Comparison of ENCODE assay signal across 9 mouse cellular contexts in genomic region chr1:119348456-119349208, GRCm38 (mm10).
DNase-seq lines count a peak whose midpoint lies in the region; ATAC-seq and TF ChIP-seq lines count a peak whose summit lies in the region.
"Had no signal": no experiment of that assay in that cellular context is flagged by ENCODE, and none has a peak within 500 bp of the region (broad histone marks: within the 10 kb centered on the region; RNA-seq: fewer than 3 reads in every experiment).

No protein-coding gene starts in this region.

- no peak for TF ChIP-seq CTCF in lung, embryonic 14.5 days (IDR thresholded peaks at IDR 0.05; ENCODE audit: low read depth)

- no peak overlapping the region for H3K4me3 ChIP-seq in lung, embryonic 14.5 days (ENCODE audit: low read depth, low read length)
- no peak overlapping the region for H3K4me3 ChIP-seq in embryonic facial prominence, embryonic 13.5 days
- no peak overlapping the region for H3K4me3 ChIP-seq in hindbrain, embryonic 14.5 days (replicated peaks; ENCODE audit: low read length)
- H3K4me3 ChIP-seq in neural tube, embryonic 13.5 days, result no peak overlapping the region
- H3K4me3 ChIP-seq: liver, embryonic 15.5 days had no signal

- H3K4me2 ChIP-seq in lung, embryonic 14.5 days, result no peak overlapping the region
- peak overlapping the region; percentile 36 for H3K4me2 ChIP-seq in embryonic facial prominence, embryonic 13.5 days
- H3K4me2 ChIP-seq in hindbrain, embryonic 14.5 days (replicated peaks), result no peak overlapping the region
- no peak overlapping the region for H3K4me2 ChIP-seq in neural tube, embryonic 13.5 days
- H3K4me2 ChIP-seq: liver, embryonic 15.5 days had no signal

- no peaks in the 10 kb centered on the region for H3K9me3 ChIP-seq in lung, embryonic 14.5 days (ENCODE audit: low read depth, low read length)
- no peaks in the 10 kb centered on the region for H3K9me3 ChIP-seq in embryonic facial prominence, embryonic 13.5 days
- H3K9me3 ChIP-seq in hindbrain, embryonic 14.5 days (ENCODE audit: control insufficient read depth, low read length), result no peaks in the 10 kb centered on the region
- peaks cover 7% of the 10 kb centered on the region for H3K9me3 ChIP-seq in neural tube, embryonic 13.5 days
- H3K9me3 ChIP-seq: liver, embryonic 15.5 days had no signal

- DNase-seq in lung, embryonic 14.5 days, result peak; percentile 43
- no peak for DNase-seq in lung, postnatal 36 days
- no peak for DNase-seq in hindbrain, embryonic 14.5 days (ENCODE audit: low spot score)
- DNase-seq in adrenal gland, postnatal 4 days (ENCODE audit: low spot score in 2 of 2), result no peak
- no peak for DNase-seq in gastrocnemius, postnatal 4 days (ENCODE audit: low spot score in 2 of 2)
- DNase-seq: cerebellum, adult 9-10 months had no signal

- H3K27me3 ChIP-seq in lung, embryonic 14.5 days (ENCODE audit: insufficient read depth, low read length), result no peaks in the 10 kb centered on the region
- no peaks in the 10 kb centered on the region for H3K27me3 ChIP-seq in embryonic facial prominence, embryonic 13.5 days
- no peaks in the 10 kb centered on the region for H3K27me3 ChIP-seq in hindbrain, embryonic 14.5 days (ENCODE audit: control insufficient read depth, insufficient read depth, low read length)
- H3K27me3 ChIP-seq in neural tube, embryonic 13.5 days, result no peaks in the 10 kb centered on the region
- H3K27me3 ChIP-seq: liver, embryonic 15.5 days had no signal

- H3K4me1 ChIP-seq in lung, embryonic 14.5 days (ENCODE audit: insufficient read depth), result no peaks in the 10 kb centered on the region
- peaks cover 14% of the 10 kb centered on the region for H3K4me1 ChIP-seq in embryonic facial prominence, embryonic 13.5 days
- H3K4me1 ChIP-seq in hindbrain, embryonic 14.5 days (replicated peaks; ENCODE audit: control insufficient read depth, insufficient read depth, low read length), result peaks cover 5% of the 10 kb centered on the region; the same call in 1 of the 2 replicates
- 0 out of 2 replicates have a peak, but pooled peaks cover 11% of the 10 kb centered on the region for H3K4me1 ChIP-seq in neural tube, embryonic 13.5 days (replicated peaks)
- H3K4me1 ChIP-seq: liver, embryonic 15.5 days had no signal

- H3K27ac ChIP-seq in lung, embryonic 14.5 days (ENCODE audit: low read depth), result no peak overlapping the region
- peak overlapping the region; percentile 79 for H3K27ac ChIP-seq in embryonic facial prominence, embryonic 13.5 days
- no peak overlapping the region for H3K27ac ChIP-seq in hindbrain, embryonic 14.5 days
- no peak overlapping the region for H3K27ac ChIP-seq in neural tube, embryonic 13.5 days (replicated peaks)
- H3K27ac ChIP-seq: liver, embryonic 15.5 days had no signal

- ATAC-seq in lung, embryonic 14.5 days (ENCODE audit: insufficient read depth), result peak; percentile 65; the same call in 1 of the 2 replicates
- no peak for ATAC-seq in embryonic facial prominence, embryonic 13.5 days (ENCODE audit: insufficient number of reproducible peaks, insufficient read depth, low FRiP score, low TSS enrichment, low read depth)
- ATAC-seq in hindbrain, embryonic 14.5 days (ENCODE audit: low FRiP score), result 0 out of 2 replicates have a peak, but pooled peaks have one; percentile 47
- ATAC-seq in neural tube, embryonic 13.5 days (ENCODE audit: low read depth), result peak; percentile 25; the same call in 1 of the 2 replicates

- H3K36me3 ChIP-seq in lung, embryonic 14.5 days (ENCODE audit: insufficient read depth), result no peaks in the 10 kb centered on the region
- H3K36me3 ChIP-seq in embryonic facial prominence, embryonic 13.5 days, result no peaks in the 10 kb centered on the region
- H3K36me3 ChIP-seq in hindbrain, embryonic 14.5 days (replicated peaks; ENCODE audit: control insufficient read depth, insufficient read depth), result no peaks in the 10 kb centered on the region
- H3K36me3 ChIP-seq in neural tube, embryonic 13.5 days, result no peaks in the 10 kb centered on the region
- H3K36me3 ChIP-seq: liver, embryonic 15.5 days had no signal

- 27% methylated on average over 18 of the region's 18 CpGs for WGBS in lung, embryonic 14.5 days
- 11% methylated on average over 18 of the region's 18 CpGs for WGBS in embryonic facial prominence, embryonic 13.5 days
- WGBS in hindbrain, embryonic 14.5 days, result 20% methylated on average over 18 of the region's 18 CpGs
- whole genome bisulfite sequencing in neural tube, embryonic 13.5 days, result 27% methylated on average over 18 of the region's 18 CpGs

- H3K9ac ChIP-seq in lung, embryonic 14.5 days, result no peak overlapping the region
- H3K9ac ChIP-seq in embryonic facial prominence, embryonic 13.5 days, result no peak overlapping the region
- H3K9ac ChIP-seq in hindbrain, embryonic 14.5 days, result peak overlapping the region; percentile 28; the same call in 1 of the 2 replicates
- H3K9ac ChIP-seq in neural tube, embryonic 13.5 days, result no peak overlapping the region
- H3K9ac ChIP-seq: liver, embryonic 15.5 days had no signal
